Mouse (Mus musculus): ENCODE results near the gene Commd4.
"Not testable (repeated sequence)": the region's sequence is repeated elsewhere in the genome, so short reads cannot be mapped to it uniquely, and the experiment has no call there.

Gene Commd4

GRCm38 (mm10) chr9:57158013-57158470, at the start of gene Commd4:
Gene Commd4 (minus strand): TSS chr9:57158331.
- DNase-seq (ENCODE audit: extremely low spot score) = peak; percentile 87

GRCm38 (mm10) chr9:57206896-57207295, 48.8 kb upstream of the Commd4 start:
- DNase-seq (ENCODE audit: extremely low spot score) = no peak

- DNase-seq (ENCODE audit: extremely low spot score) = not testable (repeated sequence)
These were observed 45.4 kb upstream of the Commd4 start for GRCm38 (mm10) chr9:57203571-57203970.

- no peak for DNase-seq (ENCODE audit: extremely low spot score)
These were observed 44.9 kb upstream of the Commd4 start for GRCm38 (mm10) chr9:57202981-57203380.

GRCm38 (mm10) chr9:57197414-57197813, 39.3 kb upstream of the Commd4 start:
- DNase-seq (ENCODE audit: extremely low spot score) = no peak

GRCm38 (mm10) chr9:57196708-57197107, 38.6 kb upstream of the Commd4 start:
- DNase-seq (ENCODE audit: extremely low spot score) = no peak

GRCm38 (mm10) chr9:57168411-57168810, 10.3 kb upstream of the Commd4 start:
- DNase-seq (ENCODE audit: extremely low spot score) = no peak

- DNase-seq (ENCODE audit: extremely low spot score) = no peak
These were observed 8.0 kb upstream of the Commd4 start for GRCm38 (mm10) chr9:57166173-57166572.

- DNase-seq (ENCODE audit: extremely low spot score) = no peak
These were observed 5.0 kb upstream of the Commd4 start for GRCm38 (mm10) chr9:57163137-57163536.

- peak; percentile 14 for DNase-seq (ENCODE audit: extremely low spot score)
These were observed 4.4 kb upstream of the Commd4 start for GRCm38 (mm10) chr9:57162496-57162895.

- no peak for DNase-seq (ENCODE audit: extremely low spot score)
These were observed 375 bp upstream of the Commd4 start for GRCm38 (mm10) chr9:57158506-57158905.

- DNase-seq (ENCODE audit: extremely low spot score) = no peak
These were observed 632 bp downstream of the Commd4 start for GRCm38 (mm10) chr9:57157499-57157898.

- no peak for DNase-seq (ENCODE audit: extremely low spot score)
These were observed 1.3 kb downstream of the Commd4 start for GRCm38 (mm10) chr9:57156823-57157222.

GRCm38 (mm10) chr9:57156383-57156782, 1.7 kb downstream of the Commd4 start:
- no peak for DNase-seq (ENCODE audit: extremely low spot score)

GRCm38 (mm10) chr9:57152331-57152730, 5.8 kb downstream of the Commd4 start:
- no peak for DNase-seq (ENCODE audit: extremely low spot score)

GRCm38 (mm10) chr9:57150192-57150591, 7.9 kb downstream of the Commd4 start:
- no peak for DNase-seq (ENCODE audit: extremely low spot score)

- no peak for DNase-seq (ENCODE audit: extremely low spot score)
These were observed 9.1 kb downstream of the Commd4 start for GRCm38 (mm10) chr9:57149021-57149420.

- DNase-seq (ENCODE audit: extremely low spot score) = peak; percentile 85
These were observed 9.8 kb downstream of the Commd4 start, which contains the start of gene Neil1 for GRCm38 (mm10) chr9:57148144-57148878. Gene Neil1 (minus strand): TSS chr9:57148305.

- DNase-seq (ENCODE audit: extremely low spot score) = peak; percentile 15
These were observed 10.7 kb downstream of the Commd4 start for GRCm38 (mm10) chr9:57147205-57148143.

GRCm38 (mm10) chr9:57146451-57147066, 11.6 kb downstream of the Commd4 start:
- DNase-seq (ENCODE audit: extremely low spot score) = no peak

GRCm38 (mm10) chr9:57144830-57145229, 13.3 kb downstream of the Commd4 start:
- no peak for DNase-seq (ENCODE audit: extremely low spot score)

- DNase-seq (ENCODE audit: extremely low spot score) = no peak
These were observed 14.9 kb downstream of the Commd4 start for GRCm38 (mm10) chr9:57143212-57143611.

Data from embryo, embryonic 9.5 days (tissue).